Mouse (Mus musculus): Measurements from ENCODE around the gene Nfatc3.

DNA sequence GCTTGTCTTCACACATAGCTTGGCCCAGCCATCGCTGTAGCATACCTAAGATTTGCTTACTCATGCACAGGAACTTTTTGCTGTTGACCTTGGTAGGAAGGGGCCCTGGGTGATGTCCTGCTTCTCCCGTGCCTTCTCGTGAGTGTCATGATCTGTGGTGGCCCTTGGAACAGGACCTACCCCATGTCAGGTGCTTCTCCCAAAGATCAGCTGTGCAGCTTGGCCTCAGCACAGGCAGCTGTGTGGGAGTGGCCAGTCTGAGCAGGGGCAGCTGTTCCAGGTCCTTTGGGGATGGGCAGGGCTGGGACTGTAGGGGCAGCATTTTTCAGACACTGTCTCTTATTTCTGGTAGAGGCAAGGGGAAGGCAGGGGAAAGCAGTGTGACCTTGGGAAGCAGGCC is 14.5 kb upstream of the Nfatc3 start:
- TF ChIP-seq POLR2AphosphoS2 (IDR thresholded peaks at IDR 0.05; ENCODE audit: insufficient read length, low read depth), result no peak
- peak; percentile 27 for TF ChIP-seq POLR2A (IDR thresholded peaks at IDR 0.05; ENCODE audit: insufficient read length, low read depth)
- no peak for TF ChIP-seq REST (IDR thresholded peaks at IDR 0.05; ENCODE audit: insufficient read depth, insufficient read length)
